Mouse (Mus musculus) hindbrain, embryonic 14.5 days (tissue): ENCODE measurements at regions not wholly inside any gene's neighbourhood (a gene's known extent, or its start where the extent isn't known, plus 50 kb on each side); places are given as distances from the start of the nearest gene placed in this dataset.

ENCODE experiments used
- ATAC-seq: fragments of 200-750 bp; cut with Nextera tagmentation; 2 replicates; pipeline ENCODE4 v1.8.0; 2017; ENCODE audit warnings: moderate number of reproducible peaks, mild to moderate bottlenecking, moderate TSS enrichment, moderate library complexity; ENCODE audit not compliant: low FRiP score
- DNase-seq: peaks from one replicate; pipeline ENCODE4 v3.0.0-alpha.2; 2015; ENCODE audit warnings: low spot score
- H3K27ac ChIP-seq: fragments of 300-500 bp; sonication (generic); 2 replicates; pipeline ENCODE4 v1.5.1; 2014; ENCODE audit warnings: mild to moderate bottlenecking, moderate library complexity
- H3K27me3 ChIP-seq: fragments of 300-500 bp; sonication (generic); 2 replicates; pipeline ENCODE4 v1.6.1; 2014; ENCODE audit warnings: mild to moderate bottlenecking, low read length, mixed read lengths; ENCODE audit not compliant: control insufficient read depth, insufficient read depth
- H3K36me3 ChIP-seq: fragments of 300-500 bp; sonication (generic); replicated peaks from 2 replicates; pipeline ENCODE4 v1.6.1; 2014; ENCODE audit not compliant: control insufficient read depth, insufficient read depth
- H3K4me1 ChIP-seq: fragments of 300-500 bp; sonication (generic); replicated peaks from 2 replicates; pipeline ENCODE4 v1.6.1; 2014; ENCODE audit warnings: antibody characterized with exemption, low read length, mixed read lengths; ENCODE audit not compliant: control insufficient read depth, insufficient read depth
- H3K4me2 ChIP-seq: fragments of 300-500 bp; sonication (generic); replicated peaks from 2 replicates; pipeline ENCODE4 v1.6.1; 2014; ENCODE audit warnings: mild to moderate bottlenecking, moderate library complexity
- H3K4me3 ChIP-seq: fragments of 300-500 bp; sonication (generic); replicated peaks from 2 replicates; pipeline ENCODE4 v1.5.1; 2014; ENCODE audit warnings: mild to moderate bottlenecking, low read length
- H3K9ac ChIP-seq: fragments of 300-500 bp; sonication (generic); 2 replicates; pipeline ENCODE4 v1.6.1; 2014
- H3K9me3 ChIP-seq: fragments of 300-500 bp; sonication (generic); 2 replicates; pipeline ENCODE4 v1.6.1; 2016; ENCODE audit warnings: low read length; ENCODE audit not compliant: control insufficient read depth
- WGBS: fragments of 180-500 bp; shearing (Covaris S2); extraction: QIAGEN DNeasy Blood & Tissue Kit; methylation state at CpG from one replicate; pipeline ENCODE4 v1.1.7; 2014; 5-methylcytosine and 5-hydroxymethylcytosine counted together

GRCm38 (mm10) chr13:107398621-107399363 lies 376.9 kb upstream of the Kif2a start:
- Histone ChIP-seq H3K4me2 (no peak overlapping the region), H3K27ac (no peak overlapping the region), H3K9ac (no peak overlapping the region), H3K27me3 (no peaks in the 10 kb centered on the region), H3K4me3 (no peak overlapping the region), H3K4me1 (no peaks in the 10 kb centered on the region), H3K9me3 (peaks cover 7% of the 10 kb centered on the region; the same call in 1 of the 2 replicates), H3K36me3 (no peaks in the 10 kb centered on the region)
- DNase-seq, result no peak
- WGBS, result 52% methylated on average over 8 of the region's 8 CpGs
- ATAC-seq, result no peak

GRCm38 (mm10) chr13:107396036-107396435 lies 374.1 kb upstream of the Kif2a start:
- H3K4me3 ChIP-seq, result no peak overlapping the region
- H3K36me3 ChIP-seq, result no peaks in the 10 kb centered on the region
- H3K9me3 ChIP-seq, result peaks cover 7% of the 10 kb centered on the region; the same call in 1 of the 2 replicates
- no peak overlapping the region for H3K9ac ChIP-seq
- no peak for DNase-seq
- H3K27me3 ChIP-seq, result no peaks in the 10 kb centered on the region
- ATAC-seq, result no peak
- no peaks in the 10 kb centered on the region for H3K4me1 ChIP-seq
- H3K4me2 ChIP-seq, result no peak overlapping the region
- WGBS, result 77% methylated on average over 2 of the region's 2 CpGs
- H3K27ac ChIP-seq, result no peak overlapping the region

- Histone ChIP-seq H3K9me3 (peaks cover 7% of the 10 kb centered on the region; the same call in 1 of the 2 replicates), H3K4me3 (no peak overlapping the region), H3K27me3 (no peaks in the 10 kb centered on the region), H3K27ac (no peak overlapping the region), H3K9ac (no peak overlapping the region), H3K36me3 (no peaks in the 10 kb centered on the region), H3K4me1 (no peaks in the 10 kb centered on the region), H3K4me2 (no peak overlapping the region)
- 84% methylated on average over 1 of the region's 1 CpGs for WGBS
- ATAC-seq (no peak), DNase-seq (no peak)
Measured at GRCm38 (mm10) chr13:107394451-107394850, 372.5 kb upstream of the Kif2a start.

GRCm38 (mm10) chr13:107389535-107390150 lies 367.7 kb upstream of the Kif2a start:
- H3K27me3 ChIP-seq, result no peaks in the 10 kb centered on the region
- 84% methylated on average over 4 of the region's 4 CpGs for WGBS
- H3K4me3 ChIP-seq, result no peak overlapping the region
- DNase-seq (no peak), ATAC-seq (no peak)
- H3K4me2 ChIP-seq, result no peak overlapping the region
- no peak overlapping the region for H3K9ac ChIP-seq
- H3K9me3 ChIP-seq, result no peaks in the 10 kb centered on the region
- no peaks in the 10 kb centered on the region for H3K36me3 ChIP-seq
- no peaks in the 10 kb centered on the region for H3K4me1 ChIP-seq
- no peak overlapping the region for H3K27ac ChIP-seq

- H3K27me3 ChIP-seq, result no peaks in the 10 kb centered on the region
- H3K4me1 ChIP-seq, result no peaks in the 10 kb centered on the region
- no peak overlapping the region for H3K27ac ChIP-seq
- H3K9me3 ChIP-seq, result no peaks in the 10 kb centered on the region
- 88% methylated on average over 3 of the region's 3 CpGs for WGBS
- H3K4me3 ChIP-seq, result no peak overlapping the region
- H3K36me3 ChIP-seq, result no peaks in the 10 kb centered on the region
- H3K9ac ChIP-seq, result no peak overlapping the region
- no peak for DNase-seq
- no peak overlapping the region for H3K4me2 ChIP-seq
- ATAC-seq, result no peak
Measured at GRCm38 (mm10) chr13:107389074-107389473, 367.1 kb upstream of the Kif2a start.

GRCm38 (mm10) chr13:107378076-107378475 lies 356.1 kb upstream of the Kif2a start:
- DNase-seq (no peak), ATAC-seq (no peak)
- no peak overlapping the region for H3K4me3 ChIP-seq
- H3K9ac ChIP-seq, result no peak overlapping the region
- no peak overlapping the region for H3K4me2 ChIP-seq
- no peaks in the 10 kb centered on the region for H3K27me3 ChIP-seq
- no peaks in the 10 kb centered on the region for H3K9me3 ChIP-seq
- H3K4me1 ChIP-seq, result no peaks in the 10 kb centered on the region
- no peak overlapping the region for H3K27ac ChIP-seq
- WGBS, result 80% methylated on average over 1 of the region's 1 CpGs
- H3K36me3 ChIP-seq, result no peaks in the 10 kb centered on the region

GRCm38 (mm10) chr13:107372666-107373065 lies 350.7 kb upstream of the Kif2a start:
- no peak overlapping the region for H3K27ac ChIP-seq
- WGBS, result 88% methylated on average over 3 of the region's 3 CpGs

GRCm38 (mm10) chr13:107371616-107372582 lies 350.0 kb upstream of the Kif2a start:
- Histone ChIP-seq H3K27ac (no peak overlapping the region), H3K27me3 (no peaks in the 10 kb centered on the region), H3K4me3 (no peak overlapping the region), H3K9me3 (no peaks in the 10 kb centered on the region), H3K4me1 (no peaks in the 10 kb centered on the region), H3K36me3 (no peaks in the 10 kb centered on the region), H3K4me2 (no peak overlapping the region), H3K9ac (no peak overlapping the region)
- WGBS, result 42% methylated on average over 17 of the region's 17 CpGs
- no peak for ATAC-seq
- no peak for DNase-seq

More at GRCm38 (mm10) chr13:107372666-107373065, 350.7 kb upstream of the Kif2a start:
- DNase-seq (no peak), ATAC-seq (no peak)
- no peaks in the 10 kb centered on the region for H3K27me3 ChIP-seq
- no peak overlapping the region for H3K4me3 ChIP-seq
- H3K36me3 ChIP-seq, result no peaks in the 10 kb centered on the region
- H3K9me3 ChIP-seq, result no peaks in the 10 kb centered on the region
- H3K9ac ChIP-seq, result no peak overlapping the region
- H3K4me2 ChIP-seq, result no peak overlapping the region
- H3K4me1 ChIP-seq, result no peaks in the 10 kb centered on the region

- no peak for ATAC-seq
- Histone ChIP-seq H3K27ac (no peak overlapping the region), H3K27me3 (no peaks in the 10 kb centered on the region), H3K36me3 (no peaks in the 10 kb centered on the region), H3K9me3 (no peaks in the 10 kb centered on the region), H3K9ac (no peak overlapping the region), H3K4me3 (no peak overlapping the region), H3K4me1 (no peaks in the 10 kb centered on the region), H3K4me2 (no peak overlapping the region)
- DNase-seq, result no peak
- WGBS, result 90% methylated on average over 9 of the region's 9 CpGs
Measured at GRCm38 (mm10) chr13:107367639-107368038, 345.7 kb upstream of the Kif2a start.
